Mouse (Mus musculus): ENCODE results near the gene Tex48.

- TF ChIP-seq ZNF384 (IDR thresholded peaks at IDR 0.05; ENCODE audit: low read depth, low read length) (no peak), CHD2 (IDR thresholded peaks at IDR 0.05; ENCODE audit: low read depth, low read length) (no peak), HCFC1 (IDR thresholded peaks at IDR 0.05; ENCODE audit: borderline replicate concordance, insufficient read depth, low read length) (no peak), ZC3H11A (IDR thresholded peaks at IDR 0.05; ENCODE audit: borderline replicate concordance, low read depth, low read length) (no peak), MAFK (IDR thresholded peaks at IDR 0.05; ENCODE audit: insufficient read depth, low read depth, low read length) (no peak)
These were observed 16.4 kb upstream of the Tex48 start for GRCm38 (mm10) chr4:63638603-63639002.
